Mouse (Mus musculus): ENCODE data around the gene Usp7. TPM values are rescaled to one million over a fixed set of nuclear protein-coding genes. Genes with fewer than 3 reads are reported as not detected.

Usp7 gene
- polyA plus RNA-seq, 1 experiment from 2014 or later: 24.3 TPM

GRCm38 (mm10) chr16:8724031-8724430 lies 68.1 kb downstream of the Usp7 start:
- H3K36me3 ChIP-seq: no peaks in the 10 kb centered on the region
- H3K27ac ChIP-seq: no peak overlapping the region
- H3K4me3 ChIP-seq: no peak overlapping the region
- H3K4me1 ChIP-seq: peaks cover 3% of the 10 kb centered on the region; the same call in 1 of the 2 replicates
- H3K27me3 ChIP-seq (ENCODE audit: insufficient read depth, poor library complexity, severe bottlenecking): no peaks in the 10 kb centered on the region
- 86% methylated on average over 3 of the region's 3 CpGs for WGBS
- no peaks in the 10 kb centered on the region for H3K9me3 ChIP-seq
- no peak for DNase-seq (ENCODE audit: low spot score)

DNA sequence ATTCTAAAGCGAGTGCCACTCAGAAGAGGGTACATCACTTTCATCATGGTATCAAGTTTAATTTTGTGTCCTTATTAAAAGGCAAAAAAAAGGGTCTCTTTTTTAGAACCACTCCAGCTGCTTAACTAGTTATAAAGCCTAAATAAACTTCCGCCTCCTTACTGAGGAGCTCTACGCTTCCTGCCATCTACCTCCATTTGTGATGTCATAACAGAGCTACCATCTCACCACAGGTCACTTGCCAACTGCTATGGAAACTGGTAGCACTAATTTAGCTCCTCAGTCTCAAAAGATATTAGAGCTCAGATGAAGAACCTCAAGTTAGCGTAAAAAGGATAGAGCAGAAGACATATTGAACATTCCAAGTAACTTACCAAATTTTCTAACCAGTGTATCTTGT lies 71.7 kb downstream of the Usp7 start:
- WGBS: 92% methylated on average over 4 of the region's 4 CpGs
- H3K4me3 ChIP-seq: no peak overlapping the region
- no peak for DNase-seq (ENCODE audit: low spot score)
- no peaks in the 10 kb centered on the region for H3K9me3 ChIP-seq
- peaks cover 10% of the 10 kb centered on the region for H3K36me3 ChIP-seq
- no peak overlapping the region for H3K27ac ChIP-seq
- no peaks in the 10 kb centered on the region for H3K27me3 ChIP-seq (ENCODE audit: insufficient read depth, poor library complexity, severe bottlenecking)
- peaks cover 3% of the 10 kb centered on the region; the same call in 1 of the 2 replicates for H3K4me1 ChIP-seq

- Histone ChIP-seq H3K27ac (no peak overlapping the region), H3K4me1 (peaks cover 3% of the 10 kb centered on the region; the same call in 1 of the 2 replicates), H3K4me3 (no peak overlapping the region), H3K27me3 (ENCODE audit: insufficient read depth, poor library complexity, severe bottlenecking) (no peaks in the 10 kb centered on the region), H3K36me3 (peaks cover 35% of the 10 kb centered on the region), H3K9me3 (no peaks in the 10 kb centered on the region)
- WGBS: 91% methylated on average over 10 of the region's 10 CpGs
- DNase-seq (ENCODE audit: low spot score): no peak
Observed at GRCm38 (mm10) chr16:8717744-8718143, 74.4 kb downstream of the Usp7 start.

DNA sequence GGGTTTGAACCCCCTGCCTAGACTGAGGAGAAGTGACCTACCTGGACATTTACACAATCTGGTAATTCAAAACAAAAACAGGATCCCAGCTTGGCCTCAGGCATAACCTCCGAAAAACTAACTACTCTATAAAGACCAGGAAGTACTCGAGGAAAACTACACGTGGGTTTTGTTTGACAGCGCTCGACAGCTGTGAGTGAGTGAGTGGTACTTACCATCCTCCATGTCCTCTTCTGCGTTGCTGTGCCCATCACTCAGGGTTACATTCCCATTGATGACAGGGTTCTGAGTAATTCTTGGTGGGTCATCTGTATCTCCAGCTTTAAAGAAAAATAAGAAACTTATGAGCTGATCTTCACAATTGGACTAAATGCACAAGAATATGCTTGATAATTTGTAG lies 75.8 kb downstream of the Usp7 start:
- Histone ChIP-seq H3K36me3 (peaks cover 49% of the 10 kb centered on the region), H3K9me3 (no peaks in the 10 kb centered on the region), H3K27me3 (ENCODE audit: insufficient read depth, poor library complexity, severe bottlenecking) (no peaks in the 10 kb centered on the region), H3K4me3 (no peak overlapping the region), H3K27ac (no peak overlapping the region), H3K4me1 (peaks cover 3% of the 10 kb centered on the region; the same call in 1 of the 2 replicates)
- no peak for DNase-seq (ENCODE audit: low spot score)
- WGBS: 78% methylated on average over 6 of the region's 6 CpGs

GRCm38 (mm10) chr16:8715513-8716080 lies 76.5 kb downstream of the Usp7 start:
- Histone ChIP-seq H3K27me3 (ENCODE audit: insufficient read depth, poor library complexity, severe bottlenecking) (no peaks in the 10 kb centered on the region), H3K27ac (no peak overlapping the region), H3K36me3 (peaks cover 56% of the 10 kb centered on the region), H3K4me3 (no peak overlapping the region), H3K9me3 (no peaks in the 10 kb centered on the region), H3K4me1 (peaks cover 3% of the 10 kb centered on the region; the same call in 1 of the 2 replicates)
- DNase-seq (ENCODE audit: low spot score): no peak
- 81% methylated on average over 10 of the region's 10 CpGs for WGBS

GRCm38 (mm10) chr16:8714851-8715250 lies 77.3 kb downstream of the Usp7 start:
- no peaks in the 10 kb centered on the region for H3K27me3 ChIP-seq (ENCODE audit: insufficient read depth, poor library complexity, severe bottlenecking)
- H3K36me3 ChIP-seq: peaks cover 64% of the 10 kb centered on the region
- DNase-seq (ENCODE audit: low spot score): no peak
- peaks cover 1% of the 10 kb centered on the region; the same call in 1 of the 2 replicates for H3K4me1 ChIP-seq
- no peaks in the 10 kb centered on the region for H3K9me3 ChIP-seq
- H3K4me3 ChIP-seq: no peak overlapping the region
- no peak overlapping the region for H3K27ac ChIP-seq
- WGBS: 91% methylated on average over 5 of the region's 5 CpGs

- WGBS: 83% methylated on average over 9 of the region's 9 CpGs
- H3K36me3 ChIP-seq: peaks cover 91% of the 10 kb centered on the region
- H3K27me3 ChIP-seq (ENCODE audit: insufficient read depth, poor library complexity, severe bottlenecking): no peaks in the 10 kb centered on the region
- H3K4me3 ChIP-seq: no peak overlapping the region
- no peaks in the 10 kb centered on the region for H3K4me1 ChIP-seq
- no peak for DNase-seq (ENCODE audit: low spot score)
- H3K9me3 ChIP-seq: no peaks in the 10 kb centered on the region
- H3K27ac ChIP-seq: no peak overlapping the region
Observed at GRCm38 (mm10) chr16:8711998-8712397, 80.1 kb downstream of the Usp7 start.

- H3K27me3 ChIP-seq (ENCODE audit: insufficient read depth, poor library complexity, severe bottlenecking): no peaks in the 10 kb centered on the region
- H3K4me3 ChIP-seq: no peak overlapping the region
- H3K36me3 ChIP-seq: peaks cover 96% of the 10 kb centered on the region
- no peak for DNase-seq (ENCODE audit: low spot score)
- 96% methylated on average over 3 of the region's 3 CpGs for WGBS
- H3K9me3 ChIP-seq: no peaks in the 10 kb centered on the region
- no peak overlapping the region for H3K27ac ChIP-seq
- no peaks in the 10 kb centered on the region for H3K4me1 ChIP-seq
Observed at GRCm38 (mm10) chr16:8700586-8700985, 91.5 kb downstream of the Usp7 start.

DNA sequence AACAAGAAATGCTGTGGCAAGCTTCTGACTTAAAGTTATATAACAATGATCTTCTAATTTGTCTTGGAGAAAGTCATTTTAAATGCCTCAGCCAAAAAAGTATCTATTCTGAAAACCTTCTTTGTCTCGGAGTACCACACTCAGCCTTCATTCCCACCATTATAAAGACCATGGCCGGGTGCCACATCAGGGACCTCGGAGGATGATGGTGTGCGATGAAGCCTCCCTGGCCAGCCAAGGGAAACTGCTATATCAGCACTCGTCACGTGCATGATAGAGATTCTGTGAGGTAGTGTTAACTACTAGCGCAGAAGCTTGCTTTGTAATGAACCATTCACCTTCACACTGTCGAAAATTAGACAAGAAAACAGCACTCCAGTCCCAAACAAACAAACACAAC lies 92.6 kb downstream of the Usp7 start:
- Histone ChIP-seq H3K27me3 (ENCODE audit: insufficient read depth, poor library complexity, severe bottlenecking) (no peaks in the 10 kb centered on the region), H3K4me1 (no peaks in the 10 kb centered on the region), H3K27ac (no peak overlapping the region), H3K36me3 (peaks cover 97% of the 10 kb centered on the region), H3K9me3 (no peaks in the 10 kb centered on the region), H3K4me3 (no peak overlapping the region)
- DNase-seq (ENCODE audit: low spot score): no peak
- WGBS: 90% methylated on average over 8 of the region's 8 CpGs

- Histone ChIP-seq H3K4me1 (peaks cover 11% of the 10 kb centered on the region), H3K27me3 (ENCODE audit: insufficient read depth, poor library complexity, severe bottlenecking) (no peaks in the 10 kb centered on the region), H3K4me3 (no peak overlapping the region), H3K36me3 (peaks cover 84% of the 10 kb centered on the region), H3K27ac (no peak overlapping the region), H3K9me3 (no peaks in the 10 kb centered on the region)
- DNase-seq (ENCODE audit: low spot score): no peak
- 91% methylated on average over 7 of the region's 7 CpGs for WGBS
Observed at GRCm38 (mm10) chr16:8691206-8691605, 100.9 kb downstream of the Usp7 start.

DNA sequence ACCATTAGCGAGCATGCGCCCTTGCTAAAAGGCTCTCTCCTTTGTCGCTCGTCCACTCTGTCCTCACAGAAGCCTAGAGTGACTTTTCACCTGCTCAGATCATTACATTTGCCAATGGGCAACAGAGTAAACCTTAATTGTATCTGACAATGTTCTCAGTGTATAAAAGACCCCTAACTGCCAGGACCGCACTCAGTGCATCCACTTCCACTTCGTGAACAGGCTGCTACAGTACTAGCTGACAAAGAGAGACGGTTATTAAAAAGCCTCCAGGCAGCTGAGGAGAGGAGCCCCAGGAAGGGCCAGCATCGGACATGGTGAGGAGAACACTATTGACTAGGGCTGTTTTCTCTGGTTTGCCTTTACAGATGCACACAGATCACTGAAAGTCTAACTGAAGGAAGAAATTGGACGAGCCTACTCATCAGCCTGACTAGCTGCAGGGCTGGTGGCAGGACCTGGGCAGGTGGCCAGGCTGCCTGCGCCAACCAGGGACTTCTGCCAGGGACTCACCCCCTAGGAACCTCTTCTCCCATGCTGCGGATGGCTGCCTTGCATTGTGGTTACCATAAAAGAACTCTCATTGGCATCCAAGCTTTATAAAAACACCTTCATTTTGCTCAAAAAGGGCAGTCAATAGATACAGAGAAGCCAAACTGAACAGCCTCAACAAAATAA lies 102.0 kb downstream of the Usp7 start:
- WGBS: 92% methylated on average over 11 of the region's 11 CpGs
- H3K27ac ChIP-seq: no peak overlapping the region
- peaks cover 12% of the 10 kb centered on the region for H3K4me1 ChIP-seq
- peaks cover 75% of the 10 kb centered on the region for H3K36me3 ChIP-seq
- H3K9me3 ChIP-seq: no peaks in the 10 kb centered on the region
- no peaks in the 10 kb centered on the region for H3K27me3 ChIP-seq (ENCODE audit: insufficient read depth, poor library complexity, severe bottlenecking)
- no peak for DNase-seq (ENCODE audit: low spot score)
- H3K4me3 ChIP-seq: no peak overlapping the region

DNA sequence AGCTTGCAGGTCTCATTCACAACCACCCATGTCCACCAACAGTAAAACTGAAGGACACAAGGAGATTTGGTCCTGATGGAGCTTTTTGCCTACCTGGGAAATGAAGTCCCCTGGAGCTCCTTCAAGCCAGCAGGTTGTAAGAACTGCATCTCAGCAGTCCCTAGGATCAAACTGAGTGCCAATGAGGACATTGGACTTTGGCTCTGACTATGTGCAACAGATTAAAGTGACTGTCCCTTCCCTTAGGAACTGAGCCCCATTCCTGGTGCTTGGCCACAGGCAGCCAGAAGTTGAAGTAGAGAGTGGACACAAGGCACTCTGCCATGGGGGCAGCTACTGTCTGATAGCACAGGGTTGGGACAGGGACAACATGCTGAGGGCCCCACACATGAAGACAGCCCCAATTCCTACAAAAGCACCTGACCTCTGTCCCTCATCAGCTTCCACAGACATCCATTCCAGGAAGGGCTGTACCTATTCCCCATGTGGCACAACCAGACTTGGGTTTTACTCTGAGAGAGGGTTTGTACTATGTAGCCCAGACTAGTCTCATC lies 104.5 kb downstream of the Usp7 start:
- Histone ChIP-seq H3K4me3 (no peak overlapping the region), H3K9me3 (no peaks in the 10 kb centered on the region), H3K27me3 (ENCODE audit: insufficient read depth, poor library complexity, severe bottlenecking) (no peaks in the 10 kb centered on the region), H3K4me1 (peaks cover 12% of the 10 kb centered on the region), H3K36me3 (peaks cover 51% of the 10 kb centered on the region), H3K27ac (peak overlapping the region; percentile 31; the same call in 1 of the 2 replicates)
- DNase-seq (ENCODE audit: low spot score): no peak

DNA sequence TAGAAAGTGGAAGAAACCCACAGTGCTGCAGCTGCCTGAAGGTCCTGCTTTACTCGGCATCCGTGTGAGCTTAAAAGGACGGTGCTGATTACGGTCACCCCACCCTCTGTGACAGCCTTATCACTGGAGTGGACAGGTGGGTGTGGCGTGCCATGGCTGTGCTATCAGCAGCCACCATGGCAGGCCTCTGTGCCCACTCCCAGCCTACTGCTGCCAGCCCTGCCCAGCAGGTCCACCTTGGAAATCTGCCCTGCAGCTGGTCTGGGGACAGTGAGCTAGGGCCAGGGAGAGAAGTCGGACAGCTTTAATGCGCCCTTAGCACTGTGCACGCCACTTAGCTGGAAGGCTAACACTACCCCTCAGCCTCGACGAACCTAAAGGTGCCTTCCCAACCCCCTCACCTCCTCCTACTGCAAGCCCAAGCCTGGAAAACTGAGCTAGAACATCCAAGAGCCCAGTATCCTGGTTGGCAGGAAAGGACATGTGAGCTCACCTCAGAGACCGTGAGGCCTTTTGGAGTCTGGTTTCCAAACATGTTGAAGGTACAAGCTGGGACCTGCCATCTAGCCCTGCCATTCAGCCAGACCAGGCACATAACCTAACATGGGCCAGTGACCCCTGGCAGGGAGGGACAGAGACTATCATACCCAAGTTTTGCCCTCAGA lies 105.1 kb downstream of the Usp7 start:
- H3K4me1 ChIP-seq: peaks cover 12% of the 10 kb centered on the region
- DNase-seq (ENCODE audit: low spot score): peak; percentile 86
- H3K4me3 ChIP-seq: no peak overlapping the region
- H3K27me3 ChIP-seq (ENCODE audit: insufficient read depth, poor library complexity, severe bottlenecking): no peaks in the 10 kb centered on the region
- WGBS: 54% methylated on average over 11 of the region's 11 CpGs
- peaks cover 44% of the 10 kb centered on the region for H3K36me3 ChIP-seq
- peak overlapping the region; percentile 31; the same call in 1 of the 2 replicates for H3K27ac ChIP-seq
- H3K9me3 ChIP-seq: no peaks in the 10 kb centered on the region

Data from heart, embryonic 10.5 days (tissue).